Mouse (Mus musculus): ENCODE results near the gene Hcst.

Hcst gene

DNA sequence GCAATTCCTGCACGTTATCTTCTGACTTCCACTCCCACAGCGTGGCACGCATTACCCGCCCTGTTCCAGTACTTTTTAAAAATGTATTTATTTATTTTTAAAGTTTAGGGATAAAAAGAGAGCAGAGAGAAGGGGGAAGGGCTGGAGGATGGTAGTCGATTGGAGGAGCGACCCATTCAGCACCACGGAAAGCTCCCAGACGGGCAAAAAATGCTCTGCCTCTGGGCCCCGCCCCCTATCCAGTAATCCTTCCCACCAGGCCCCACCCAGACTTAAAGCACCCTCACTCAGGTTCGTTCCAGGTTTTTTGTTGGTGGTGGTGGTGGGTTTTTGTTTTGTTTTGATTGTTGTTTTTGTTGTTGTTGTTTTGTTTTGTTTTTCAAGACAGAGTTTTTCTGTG is 14.6 kb upstream of the Hcst start:
- no peak for DNase-seq (ENCODE audit: extremely low spot score, low read depth, low spot score)

DNA sequence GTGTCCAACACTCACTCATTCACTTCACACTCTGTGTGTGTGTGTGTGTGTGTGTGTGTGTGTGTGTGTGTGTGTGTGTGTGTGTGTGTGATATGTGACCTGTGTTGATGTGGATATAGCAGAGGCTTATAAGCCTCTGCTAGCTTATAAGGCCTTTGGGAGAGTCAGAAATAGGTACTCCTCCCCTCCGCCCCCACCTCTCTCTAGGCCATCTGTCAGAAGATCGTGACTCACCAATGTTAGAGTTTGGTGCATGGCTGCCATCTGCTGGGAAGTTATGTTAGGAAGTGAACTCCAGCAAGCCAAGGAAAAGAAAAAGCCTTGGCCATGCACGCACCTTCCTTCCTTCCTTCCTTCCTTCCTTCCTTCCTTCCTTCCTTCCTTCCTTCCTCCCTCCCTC is 12.1 kb upstream of the Hcst start:
- DNase-seq (ENCODE audit: extremely low spot score, low read depth, low spot score) = no peak

DNA sequence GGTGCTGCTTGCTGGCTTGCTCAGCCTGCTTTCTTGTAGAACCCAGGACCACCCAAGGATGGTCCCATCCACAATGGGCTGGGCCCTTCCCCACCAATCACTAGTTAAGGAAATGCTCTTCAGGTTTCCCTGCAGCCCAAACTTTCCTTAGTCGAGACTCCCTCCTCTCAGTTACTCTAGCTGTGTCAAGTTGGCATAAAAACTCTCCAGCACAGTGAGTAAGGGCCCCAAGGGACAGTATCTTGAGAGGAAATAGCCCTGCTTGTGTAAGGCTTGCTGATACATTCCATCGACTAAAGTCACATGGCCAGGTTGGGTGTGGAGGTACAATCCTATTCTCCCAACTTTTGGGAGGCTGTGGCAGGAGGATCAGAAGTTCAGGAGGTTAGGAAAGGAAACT is 10.5 kb upstream of the Hcst start:
- no peak for DNase-seq (ENCODE audit: extremely low spot score, low read depth, low spot score)

DNA sequence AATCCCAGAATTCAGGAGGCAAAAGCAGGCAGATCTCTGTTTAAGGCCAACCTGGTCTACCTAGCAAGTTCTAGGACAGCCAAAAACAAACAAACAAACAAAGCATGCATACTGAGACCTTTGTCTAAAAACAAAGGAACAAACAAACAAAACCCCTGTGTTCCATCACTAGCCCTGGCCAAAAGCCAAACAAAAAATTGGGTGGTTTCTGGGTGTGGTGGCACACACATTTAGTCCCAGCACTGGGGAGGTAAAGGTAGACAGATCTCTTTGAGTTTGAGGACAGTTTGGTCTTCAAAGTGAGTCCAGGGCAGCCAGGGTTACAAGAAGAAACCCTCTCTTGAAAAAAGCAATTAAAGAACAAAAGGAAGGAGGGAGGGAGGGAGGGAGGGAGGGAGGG is 9.7 kb upstream of the Hcst start:
- DNase-seq (ENCODE audit: extremely low spot score, low read depth, low spot score) = no peak

DNA sequence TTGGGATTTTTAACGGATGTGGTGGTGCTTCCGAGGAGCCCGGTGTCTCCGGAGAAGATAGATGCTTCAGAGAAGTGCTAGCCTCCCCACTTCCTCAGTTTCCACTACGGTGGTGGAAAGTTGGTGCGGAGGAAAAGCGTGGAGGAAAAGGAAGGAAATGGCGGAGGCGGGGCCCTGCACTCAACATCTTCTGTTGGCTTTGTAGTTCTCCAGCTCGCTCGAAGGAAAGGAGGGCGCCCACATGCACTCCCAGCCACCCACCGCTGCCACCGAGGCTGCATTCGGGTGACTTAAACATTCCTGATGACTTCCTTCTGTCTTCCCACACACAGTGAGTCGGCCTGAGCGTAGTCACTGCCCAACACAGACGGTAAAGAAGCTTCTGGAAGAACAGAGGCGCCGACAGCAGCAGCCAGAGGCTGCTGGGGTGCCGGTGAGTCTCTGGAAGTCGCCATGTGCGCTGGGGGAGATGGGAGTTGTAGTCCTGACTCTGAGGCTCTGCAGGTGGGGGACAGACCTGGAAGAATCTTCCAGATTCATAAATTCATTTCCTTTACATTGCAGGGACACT is 3.5 kb upstream of the Hcst start:
- DNase-seq (ENCODE audit: extremely low spot score, low read depth, low spot score) = no peak

DNA sequence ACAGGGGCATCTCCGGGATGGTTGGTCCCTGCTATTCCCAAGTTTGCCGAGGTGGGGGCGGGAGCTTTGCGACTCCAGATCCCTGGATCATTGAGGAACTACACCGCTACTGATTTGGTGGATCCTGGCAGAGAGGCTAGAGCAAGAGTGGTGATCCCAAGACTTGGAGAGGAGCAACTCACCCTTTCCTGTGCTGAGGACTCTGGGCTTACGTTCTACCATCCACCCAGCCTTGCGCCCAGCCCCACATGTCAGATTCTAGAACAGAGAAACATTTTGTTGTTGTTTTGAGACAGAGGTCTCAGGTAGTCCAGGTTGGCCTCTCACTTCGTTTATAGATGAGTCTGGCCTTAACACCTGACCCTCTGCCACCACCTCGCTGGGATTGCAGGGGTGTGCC is 2.9 kb upstream of the Hcst start:
- no peak for DNase-seq (ENCODE audit: extremely low spot score, low read depth, low spot score)

DNA sequence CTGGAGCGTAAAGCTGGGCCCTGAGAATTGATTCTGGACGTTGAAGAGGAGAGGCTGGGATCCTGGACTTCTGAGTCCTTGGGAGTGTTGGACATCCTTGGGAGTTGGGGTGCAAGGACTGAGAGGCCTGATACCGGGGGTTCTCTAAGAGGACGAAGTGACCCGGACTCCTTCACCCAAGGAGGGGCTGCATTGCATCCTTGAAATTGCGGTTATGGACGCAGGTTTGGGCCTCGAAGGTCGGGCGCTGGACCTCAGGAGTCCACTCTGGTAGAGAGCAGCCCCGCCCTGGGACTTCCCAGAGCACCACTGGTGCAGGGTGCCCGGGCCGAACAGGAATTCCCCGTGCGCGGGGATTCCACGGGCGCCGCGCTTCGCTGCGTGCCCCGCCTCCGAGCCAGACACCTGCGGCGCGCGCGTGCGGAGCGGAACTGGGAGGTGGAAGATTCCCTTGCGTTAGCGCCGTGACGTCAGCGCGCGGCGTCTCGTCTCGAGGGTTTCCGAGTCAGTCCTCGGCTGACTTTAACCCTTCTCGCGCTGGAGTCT is 2.3 kb upstream of the Hcst start:
- DNase-seq (ENCODE audit: extremely low spot score, low read depth, low spot score) = peak; percentile 33

DNA sequence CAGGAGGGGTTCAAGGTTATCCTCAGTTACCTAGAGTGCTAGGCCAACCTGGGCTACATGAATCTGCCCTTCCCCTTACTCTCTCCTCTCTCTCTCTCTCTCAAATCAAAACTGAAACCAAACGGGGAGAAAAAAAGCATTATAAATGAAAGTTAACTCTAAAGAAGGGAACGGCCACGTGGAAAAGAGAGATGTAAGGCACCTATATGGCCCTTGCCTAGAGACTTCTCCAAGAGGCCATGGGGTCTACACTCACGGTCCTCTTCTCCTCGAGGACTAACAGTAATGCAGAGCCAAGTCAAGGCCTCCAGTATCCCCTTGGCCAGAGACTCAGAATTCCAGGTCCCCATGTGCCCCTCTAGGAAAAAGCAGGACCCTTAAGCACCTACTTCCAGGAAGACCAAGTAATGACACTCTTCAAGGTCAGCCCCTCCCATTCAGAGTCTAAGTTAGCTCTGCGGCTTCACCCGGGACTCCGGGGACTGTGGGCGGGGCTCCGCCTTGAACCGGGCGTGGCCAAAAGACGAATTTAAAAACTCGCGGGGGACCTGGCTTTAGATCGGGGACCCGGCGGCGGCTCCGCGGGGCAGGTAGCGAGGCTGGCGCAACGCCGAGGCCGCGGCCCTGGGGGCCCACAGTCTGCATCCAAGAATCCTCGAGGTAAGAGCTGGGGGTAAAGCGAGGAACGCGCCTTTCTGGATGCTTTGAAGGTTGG is 1.7 kb upstream of the Hcst start, which contains the start of gene Nfkbid:
Gene Nfkbid (plus strand): TSS at position 558 of the 715 bp plus-strand sequence.
- DNase-seq (ENCODE audit: extremely low spot score, low read depth, low spot score) = no peak

DNA sequence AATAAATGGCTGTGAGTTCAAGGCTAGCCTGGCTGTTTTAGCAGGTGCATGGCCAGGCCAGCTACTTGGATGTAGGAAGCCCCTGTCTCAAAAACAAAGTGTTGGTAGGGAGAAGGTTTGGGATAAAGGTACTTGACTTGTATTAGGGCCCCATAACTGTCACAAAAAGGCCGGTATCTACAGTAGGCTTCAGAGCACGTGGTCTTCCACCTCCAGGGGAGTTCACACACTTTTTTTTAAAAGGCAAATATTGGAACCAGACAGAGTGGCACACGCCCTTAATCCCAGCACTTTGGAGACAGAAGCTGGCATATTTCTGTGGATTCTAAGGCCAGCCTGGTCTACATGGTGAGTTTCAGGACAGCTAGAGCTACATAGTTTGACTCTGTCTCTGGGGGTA is 1.0 kb upstream of the Hcst start:
- DNase-seq (ENCODE audit: extremely low spot score, low read depth, low spot score) = no peak

DNA sequence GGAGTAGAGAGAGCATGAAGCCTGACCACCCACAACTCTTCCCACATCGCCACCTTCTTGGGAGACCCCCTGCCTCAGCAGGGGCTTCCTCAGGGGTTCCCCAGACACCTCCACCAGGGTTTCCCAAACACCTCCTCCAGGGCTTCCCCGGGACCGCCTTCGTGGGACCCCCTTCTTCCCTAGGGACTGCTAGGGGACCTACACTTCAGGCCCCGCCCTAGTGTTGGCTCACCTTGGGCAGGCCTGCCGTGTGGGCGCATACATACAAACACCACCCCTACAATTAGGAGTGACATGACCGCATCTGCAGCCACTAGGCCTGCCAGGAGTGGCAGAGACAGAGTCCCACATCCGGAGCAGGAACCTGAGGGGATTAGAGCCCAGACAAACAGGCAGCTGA is 1.8 kb downstream of the Hcst start:
- no peak for DNase-seq (ENCODE audit: extremely low spot score, low read depth, low spot score)

DNA sequence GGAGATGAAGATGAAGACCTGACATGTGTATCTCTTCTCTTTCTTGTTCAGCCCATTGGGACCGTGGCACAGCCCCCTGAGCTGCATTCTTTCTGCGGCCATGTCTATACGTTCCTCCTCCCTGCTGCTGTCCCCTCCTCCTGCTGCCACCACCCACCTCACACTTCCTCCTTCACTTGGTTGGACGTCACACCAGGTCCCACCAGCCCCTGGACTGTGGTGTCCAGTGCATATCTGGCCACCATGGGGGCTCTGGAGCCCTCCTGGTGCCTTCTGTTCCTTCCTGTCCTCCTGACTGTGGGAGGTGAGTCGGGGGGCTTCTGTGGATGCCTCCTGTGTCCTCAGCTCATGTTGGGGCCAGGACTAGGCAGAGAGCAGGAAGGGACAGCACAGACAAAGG is 6.1 kb downstream of the Hcst start, which contains the start of gene Tyrobp:
Gene Tyrobp (plus strand): TSS at position 165 of the 400 bp plus-strand sequence.
- DNase-seq (ENCODE audit: extremely low spot score, low read depth, low spot score) = no peak

DNA sequence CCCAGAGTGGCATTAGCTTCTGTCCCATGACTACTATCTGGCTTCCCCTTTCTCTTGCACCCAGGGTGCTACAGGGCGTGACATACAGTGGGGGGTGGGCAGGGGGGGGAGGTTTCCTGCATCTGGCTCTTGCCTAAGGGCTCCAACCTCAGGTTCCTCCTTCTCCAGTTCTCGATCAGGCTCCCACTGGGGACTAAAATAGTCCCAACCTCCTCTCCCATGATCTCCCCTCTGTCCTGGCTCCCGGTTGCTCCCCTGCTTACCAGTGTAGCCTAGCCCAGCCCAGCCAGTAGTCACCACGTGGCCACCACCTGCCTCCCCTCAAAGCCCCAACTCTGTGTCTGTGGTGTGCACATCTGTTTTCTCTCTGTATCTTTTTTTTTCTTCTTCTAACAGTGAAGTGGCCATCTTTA is 6.9 kb downstream of the Hcst start:
- DNase-seq (ENCODE audit: extremely low spot score, low read depth, low spot score) = no peak

DNA sequence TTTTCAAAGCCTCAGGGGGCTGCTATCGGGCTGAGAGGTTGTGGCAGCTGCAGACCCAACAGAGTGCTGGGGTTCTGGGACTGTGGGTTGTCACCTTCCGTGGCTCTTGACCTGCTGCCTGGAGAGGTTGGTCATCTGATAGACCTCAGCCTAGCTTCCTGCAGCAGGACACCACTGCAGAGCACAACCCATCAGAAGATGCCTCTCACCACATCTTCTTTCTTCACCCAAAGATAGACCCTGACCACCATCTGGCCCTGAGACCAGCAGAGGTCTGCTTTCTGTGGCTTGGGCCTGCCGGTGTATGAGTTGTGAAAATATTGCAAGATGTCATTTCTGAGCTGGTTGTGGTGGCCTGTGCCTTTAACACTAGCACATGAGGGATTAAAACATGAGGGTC is 8.6 kb downstream of the Hcst start:
- DNase-seq (ENCODE audit: extremely low spot score, low read depth, low spot score) = no peak

DNA sequence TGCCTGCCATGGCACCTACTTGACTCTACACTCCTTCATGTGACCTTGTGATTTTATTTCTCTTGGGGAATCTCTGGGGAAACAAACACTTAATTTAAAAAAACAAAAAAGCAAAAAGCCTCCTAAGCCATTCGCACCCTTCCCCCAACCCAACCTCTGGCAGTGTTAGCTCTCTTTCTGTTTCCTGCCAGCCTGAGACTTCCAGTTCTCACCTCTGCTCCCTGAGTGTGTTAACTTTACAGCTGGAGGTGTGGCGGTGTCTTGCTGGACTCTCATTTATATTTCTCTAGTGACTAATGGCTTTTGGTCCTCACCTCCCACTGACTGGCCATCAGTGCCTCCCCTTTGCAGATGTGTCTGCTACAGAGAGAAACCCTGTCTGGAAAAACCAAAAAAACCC is 9.9 kb downstream of the Hcst start:
- DNase-seq (ENCODE audit: extremely low spot score, low read depth, low spot score) = no peak

DNA sequence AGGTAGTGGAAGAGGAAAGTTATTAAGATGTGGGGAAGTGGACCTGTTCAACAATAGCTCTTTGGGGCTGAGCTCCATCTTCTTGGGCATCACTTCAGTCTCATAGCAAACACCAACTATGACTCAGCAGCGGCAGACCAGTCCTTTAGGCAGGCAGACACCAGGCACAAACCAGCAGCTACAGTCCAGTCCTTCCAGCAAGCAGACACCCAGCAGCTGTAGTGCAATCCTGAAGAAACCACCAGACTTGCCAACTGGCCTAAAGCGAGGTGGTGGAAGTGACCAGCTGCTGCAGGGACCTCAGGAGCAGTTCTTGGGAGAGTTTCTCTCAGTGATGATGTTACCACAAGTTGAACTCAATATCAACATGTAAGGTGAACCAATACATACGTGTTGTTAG is 11.0 kb downstream of the Hcst start:
- DNase-seq (ENCODE audit: extremely low spot score, low read depth, low spot score) = no peak

DNA sequence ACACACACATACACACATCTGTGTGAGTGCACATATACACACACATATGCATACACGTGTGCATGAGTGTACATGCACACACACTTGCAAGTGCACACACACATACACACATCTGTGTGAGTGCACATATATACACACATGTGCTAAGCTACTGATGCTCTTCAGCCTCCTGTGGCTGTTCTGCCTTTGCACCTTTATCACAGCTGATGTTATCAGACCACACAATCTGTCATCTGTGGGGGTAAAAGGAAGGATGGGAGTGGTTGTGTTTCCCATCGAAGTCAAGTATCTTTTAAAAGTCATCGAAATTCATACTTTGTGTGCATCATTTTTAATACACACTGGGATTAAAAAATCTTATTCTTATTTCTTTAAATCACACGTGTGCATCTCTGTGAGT is 17.3 kb downstream of the Hcst start:
- DNase-seq (ENCODE audit: extremely low spot score, low read depth, low spot score) = no peak

DNA sequence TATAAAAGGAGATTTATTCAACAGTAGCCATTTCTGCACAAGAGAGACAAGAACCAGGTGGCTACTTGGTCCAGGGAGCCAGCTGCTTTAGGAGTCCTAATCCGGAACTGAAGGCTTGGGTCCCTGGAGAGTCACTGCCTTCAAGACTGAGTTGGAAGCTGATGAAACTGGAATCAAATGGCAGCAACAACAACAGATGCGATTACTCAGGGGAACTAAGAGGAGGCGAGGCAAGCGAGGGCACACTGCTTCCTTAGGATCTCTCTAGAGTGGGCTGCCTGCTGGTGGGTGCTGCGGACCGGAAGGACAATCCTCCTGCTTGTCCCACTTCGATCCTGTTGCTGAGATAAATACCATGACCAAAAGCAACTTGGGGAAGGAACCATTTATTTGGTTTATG is 20.0 kb downstream of the Hcst start:
- no peak for DNase-seq (ENCODE audit: extremely low spot score, low read depth, low spot score)

DNA sequence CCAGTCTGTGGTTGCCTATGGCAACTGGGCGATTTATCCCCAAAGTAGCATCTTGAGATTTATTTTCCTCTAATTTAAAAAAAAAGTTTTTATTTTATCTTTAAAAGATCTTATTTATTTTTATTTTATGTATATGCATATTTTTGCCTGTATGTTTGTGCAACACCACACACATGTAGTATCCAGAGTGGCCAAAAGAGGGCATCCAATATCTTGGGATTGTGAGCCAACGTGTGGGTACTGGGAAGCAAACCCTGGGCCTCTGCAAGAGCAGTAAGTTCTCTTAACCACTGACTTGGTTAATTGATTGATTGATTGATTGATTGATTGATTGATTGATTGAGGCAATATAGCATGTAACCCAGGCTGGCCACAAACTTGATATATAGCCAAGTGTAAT is 24.8 kb downstream of the Hcst start:
- DNase-seq (ENCODE audit: extremely low spot score, low read depth, low spot score) = no peak

DNA sequence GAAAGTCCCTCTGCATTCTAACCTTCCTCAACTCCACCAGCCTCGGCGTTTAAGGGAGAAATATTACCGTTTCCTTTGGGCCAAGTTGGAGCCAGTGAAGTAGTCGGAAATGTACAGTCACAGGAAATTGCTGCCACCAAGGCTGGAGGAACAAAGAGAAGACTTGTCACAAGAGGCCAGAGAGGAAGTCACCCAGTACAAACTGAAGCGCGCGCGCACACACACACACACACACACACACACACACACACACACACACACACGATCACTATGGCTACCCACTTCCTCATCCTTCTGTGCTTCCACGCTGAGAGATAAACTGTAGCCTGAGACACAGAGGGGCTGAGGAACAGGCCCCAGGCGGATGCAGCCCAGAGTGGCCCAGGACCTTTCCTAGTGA is 25.3 kb downstream of the Hcst start:
- no peak for DNase-seq (ENCODE audit: extremely low spot score, low read depth, low spot score)

DNA sequence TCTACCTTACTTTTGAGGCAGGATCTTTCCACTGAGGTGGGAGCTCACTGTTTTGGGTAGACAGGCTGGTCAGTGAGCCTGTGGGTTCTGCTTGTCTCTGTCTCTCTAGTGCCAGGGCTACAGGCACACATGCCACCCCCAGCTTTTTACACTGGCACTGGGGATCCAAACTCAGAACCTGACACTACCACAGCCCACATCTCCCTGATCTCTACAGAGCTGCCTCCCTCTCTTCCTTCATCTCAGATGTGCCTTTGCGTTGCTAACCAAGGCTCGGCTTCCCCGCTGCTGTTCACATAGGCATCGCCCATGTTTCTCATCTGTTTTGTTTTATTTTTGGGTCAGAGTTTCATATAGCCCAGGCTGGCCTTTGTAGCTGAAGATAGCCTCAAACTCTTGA is 26.0 kb downstream of the Hcst start:
- DNase-seq (ENCODE audit: extremely low spot score, low read depth, low spot score) = no peak

DNA sequence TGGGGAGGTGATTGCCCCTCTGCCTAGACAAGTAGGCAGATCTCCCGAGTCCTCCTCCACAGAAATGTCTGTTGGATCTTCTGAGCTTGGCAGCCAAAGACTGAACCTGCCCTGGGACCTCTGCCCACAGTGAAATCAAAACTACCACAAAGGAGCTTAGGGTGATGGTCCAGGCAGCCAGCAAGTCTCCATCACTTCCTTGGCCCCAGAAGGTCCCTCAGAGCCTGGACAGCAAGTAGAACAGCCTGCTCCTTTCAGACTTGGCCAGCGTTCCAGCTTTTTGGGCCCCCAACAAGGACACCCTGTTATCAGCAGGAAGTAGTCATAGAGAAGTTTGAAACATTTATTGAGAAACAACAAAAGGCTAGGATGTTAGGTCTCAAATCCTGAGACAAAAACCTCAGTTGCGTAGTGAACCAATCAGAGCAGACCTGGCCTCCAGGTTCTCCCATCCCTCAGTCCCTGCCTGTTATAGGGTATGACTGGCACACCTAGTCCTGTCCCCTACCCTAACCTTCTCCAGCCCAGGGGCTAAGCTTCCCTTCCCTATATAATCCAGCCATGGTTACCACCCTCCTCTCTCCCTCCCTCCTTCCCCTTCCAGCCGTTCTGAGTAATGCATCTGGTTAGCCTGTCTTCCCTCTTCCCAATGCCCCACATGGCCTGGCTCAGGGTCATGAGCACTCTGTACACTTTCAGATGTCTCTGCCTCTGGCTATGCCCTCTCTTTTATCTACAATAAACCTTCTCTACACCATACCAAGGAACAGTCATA is 26.7 kb downstream of the Hcst start:
- no peak for DNase-seq (ENCODE audit: extremely low spot score, low read depth, low spot score)

DNA sequence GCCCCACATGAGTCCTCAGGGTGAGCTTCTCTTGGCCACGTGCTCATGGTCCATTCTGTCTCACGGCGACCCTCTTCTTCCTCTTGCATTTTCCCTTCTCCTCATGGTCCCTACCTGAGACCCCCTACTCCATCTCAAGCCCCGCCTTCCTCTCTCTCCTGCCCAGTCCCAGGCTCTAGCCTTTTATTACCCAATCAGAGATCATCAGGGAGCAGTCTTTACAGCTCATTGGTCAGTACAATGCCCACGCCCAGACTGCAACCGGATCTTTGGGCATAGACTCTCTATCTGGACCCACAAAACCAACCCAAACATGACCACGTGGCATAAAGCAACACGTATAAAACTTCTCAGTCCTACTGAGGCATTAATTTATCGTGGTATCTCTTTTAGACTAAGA is 35.5 kb downstream of the Hcst start:
- DNase-seq (ENCODE audit: extremely low spot score, low read depth, low spot score) = no peak

Measured in hindlimb bud, embryonic 11.5 days (tissue).